Mouse (Mus musculus) ES-E14 (cell line): Measurements from ENCODE around the gene Glb1l.

ENCODE experiments used
- HCFC1 ChIP-seq: IDR thresholded peaks from 2 replicates; pipeline ENCODE4 v1.6.1; 2012; ENCODE audit warnings: low read length, inconsistent platforms, borderline replicate concordance; ENCODE audit not compliant: insufficient read depth
- MAFK ChIP-seq: IDR thresholded peaks from 2 replicates; pipeline ENCODE4 v1.6.1; 2014; ENCODE audit warnings: mild to moderate bottlenecking, low read depth, low read length, inconsistent platforms; ENCODE audit not compliant: insufficient read depth
- ZC3H11A ChIP-seq: IDR thresholded peaks from 2 replicates; pipeline ENCODE4 v1.6.1; 2012; ENCODE audit warnings: low read depth, mild to moderate bottlenecking, inconsistent platforms, low read length, borderline replicate concordance
- ZNF384 ChIP-seq: IDR thresholded peaks from 2 replicates; pipeline ENCODE4 v1.6.1; 2012; ENCODE audit warnings: low read depth, low read length, inconsistent platforms

- TF ChIP-seq ZC3H11A (no peak), ZNF384 (no peak), MAFK (no peak), HCFC1 (no peak)
Measured at GRCm38 (mm10) chr1:75213096-75213495, 2.5 kb upstream of the Glb1l start.
